8 mouse cellular contexts compared by ENCODE assay signal in the genomic region with DNA sequence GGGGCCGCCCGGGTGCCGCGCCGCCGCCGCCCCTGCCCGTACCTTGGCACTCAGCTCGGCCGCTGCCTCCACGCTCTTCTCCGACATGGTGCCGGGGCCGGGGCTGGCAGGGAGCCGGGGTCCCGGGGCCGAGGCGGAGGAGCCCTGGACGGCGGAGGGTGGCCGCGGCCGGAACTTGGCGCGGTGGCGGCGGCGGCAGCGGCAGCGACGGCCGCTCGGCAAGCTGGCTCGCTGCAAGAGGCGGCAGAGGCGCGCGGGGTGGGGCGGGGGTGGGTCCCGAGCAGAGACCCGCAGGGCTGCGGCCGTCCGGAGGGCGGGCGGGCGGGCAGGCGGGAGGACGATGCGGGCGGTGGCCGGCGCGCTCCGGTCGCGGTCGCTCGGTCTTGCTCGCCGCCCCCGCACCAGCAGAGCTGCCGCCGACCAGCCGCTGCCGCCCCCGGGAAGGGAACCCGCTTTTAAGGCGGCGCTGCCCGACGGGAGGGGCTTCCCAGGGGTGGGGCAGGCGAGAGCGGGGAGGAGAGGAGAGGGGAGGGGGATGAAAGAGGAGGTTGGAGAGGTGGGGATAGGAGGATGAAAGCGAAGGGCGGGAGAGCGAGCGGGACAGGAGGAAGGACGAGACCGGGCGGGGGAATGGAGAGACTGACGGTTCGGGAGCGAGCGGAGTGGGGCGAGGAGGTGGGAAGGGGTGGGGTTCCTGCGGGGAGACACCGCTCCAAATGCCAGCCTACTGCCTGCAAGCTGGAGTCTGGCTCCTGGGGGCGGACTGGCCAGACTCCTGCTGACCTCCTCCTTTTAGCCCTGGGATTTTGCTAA. TPM values are rescaled to one million over a fixed set of nuclear protein-coding genes. Genes with fewer than 3 reads are reported as not detected.
A peak's percentile ranks its signal among the peaks of the same experiment; 100 is the strongest.
DNase-seq lines count a peak whose midpoint lies in the region; ATAC-seq and TF ChIP-seq lines count a peak whose summit lies in the region.

No protein-coding gene starts in this region.

- no peak for TF ChIP-seq CTCF in liver, adult 2 months (IDR thresholded peaks at IDR 0.05; ENCODE audit: low read depth, low read length)

- H3K27ac ChIP-seq in embryonic facial prominence, embryonic 15.5 days (replicated peaks), result peak overlapping the region; percentile 100
- peak overlapping the region; percentile 99 for H3K27ac ChIP-seq in heart, embryonic 10.5 days
- H3K27ac ChIP-seq in kidney, embryonic 15.5 days, result peak overlapping the region; percentile 100
- H3K27ac ChIP-seq in liver, adult 2 months (replicated peaks; ENCODE audit: insufficient read depth, low read depth, low read length), result peak overlapping the region; percentile 92
- H3K27ac ChIP-seq in stomach, embryonic 16.5 days (ENCODE audit: low read length), result peak overlapping the region; percentile 100

- peak; percentile 96 for TF ChIP-seq POLR2A in liver, adult 2 months (IDR thresholded peaks at IDR 0.05; ENCODE audit: extremely low read depth, insufficient read depth, low read length)

- H3K9me3 ChIP-seq in embryonic facial prominence, embryonic 15.5 days (replicated peaks), result no peaks in the 10 kb centered on the region
- no peaks in the 10 kb centered on the region for H3K9me3 ChIP-seq in heart, embryonic 10.5 days
- H3K9me3 ChIP-seq in kidney, embryonic 15.5 days (replicated peaks), result no peaks in the 10 kb centered on the region
- no peaks in the 10 kb centered on the region for H3K9me3 ChIP-seq in stomach, embryonic 16.5 days (replicated peaks; ENCODE audit: control insufficient read depth, low read length)

- peak; percentile 73 for DNase-seq in A20 (ENCODE audit: low read depth, low spot score)
- peak; percentile 97 for DNase-seq in adrenal gland, postnatal 36 days
- DNase-seq in heart, embryonic 10.5 days (ENCODE audit: low spot score), result peak; percentile 96
- peak; percentile 96 for DNase-seq in liver, adult 2 months (ENCODE audit: extremely low read depth, low read depth, low spot score)
- peak; percentile 60 for DNase-seq in naive thymus-derived CD4-positive, alpha-beta T cell, adult 2 months (ENCODE audit: low read depth)

- peaks cover 65% of the 10 kb centered on the region for H3K4me1 ChIP-seq in embryonic facial prominence, embryonic 15.5 days
- peaks cover 71% of the 10 kb centered on the region for H3K4me1 ChIP-seq in heart, embryonic 10.5 days
- peaks cover 72% of the 10 kb centered on the region for H3K4me1 ChIP-seq in kidney, embryonic 15.5 days
- peaks cover 34% of the 10 kb centered on the region for H3K4me1 ChIP-seq in liver, adult 2 months (ENCODE audit: control insufficient read depth, insufficient read depth, low read length)
- H3K4me1 ChIP-seq in stomach, embryonic 16.5 days (ENCODE audit: control insufficient read depth, insufficient read depth, low read length), result peaks cover 52% of the 10 kb centered on the region

- WGBS in embryonic facial prominence, embryonic 15.5 days, result under 1% methylated on average over 65 of the region's 89 CpGs
- WGBS in heart, embryonic 10.5 days, result 4% methylated on average over 75 of the region's 89 CpGs
- WGBS in kidney, embryonic 15.5 days, result under 1% methylated on average over 47 of the region's 89 CpGs
- 1% methylated on average over 63 of the region's 89 CpGs for WGBS in liver, adult 2 months
- WGBS in stomach, embryonic 16.5 days, result under 1% methylated on average over 70 of the region's 89 CpGs

- H3K9ac ChIP-seq in embryonic facial prominence, embryonic 15.5 days, result peak overlapping the region; percentile 100
- peak overlapping the region; percentile 100 for H3K9ac ChIP-seq in kidney, embryonic 15.5 days
- H3K9ac ChIP-seq in liver, adult 2 months (ENCODE audit: low read depth, low read length), result peak overlapping the region; percentile 100
- H3K9ac ChIP-seq in stomach, embryonic 16.5 days (ENCODE audit: low read length), result peak overlapping the region; percentile 100

- peak; percentile 84 for ATAC-seq in embryonic facial prominence, embryonic 15.5 days (ENCODE audit: insufficient number of reproducible peaks, low FRiP score, low TSS enrichment, low read depth)
- peak; percentile 73 for ATAC-seq in kidney, embryonic 15.5 days (replicated peaks; ENCODE audit: low FRiP score)
- ATAC-seq in stomach, embryonic 16.5 days (ENCODE audit: insufficient read depth, low FRiP score), result peak; percentile 76

- peaks cover 2% of the 10 kb centered on the region; the same call in 1 of the 2 replicates for H3K79me2 ChIP-seq in liver, adult 2 months (ENCODE audit: control insufficient read depth, insufficient read depth, low read length)

- H3K4me2 ChIP-seq in embryonic facial prominence, embryonic 15.5 days (replicated peaks), result peak overlapping the region; percentile 89
- peak overlapping the region; percentile 91 for H3K4me2 ChIP-seq in kidney, embryonic 15.5 days
- peak overlapping the region; percentile 75 for H3K4me2 ChIP-seq in stomach, embryonic 16.5 days (ENCODE audit: low read depth, low read length)

- peaks cover 24% of the 10 kb centered on the region for H3K36me3 ChIP-seq in embryonic facial prominence, embryonic 15.5 days
- H3K36me3 ChIP-seq in heart, embryonic 10.5 days, result peaks cover 24% of the 10 kb centered on the region
- H3K36me3 ChIP-seq in kidney, embryonic 15.5 days, result peaks cover 24% of the 10 kb centered on the region
- H3K36me3 ChIP-seq in liver, adult 2 months (ENCODE audit: control insufficient read depth, insufficient read depth, low read length), result peaks cover 8% of the 10 kb centered on the region; the same call in 1 of the 2 replicates
- H3K36me3 ChIP-seq in stomach, embryonic 16.5 days (ENCODE audit: control insufficient read depth, insufficient read depth, low read length), result peaks cover 8% of the 10 kb centered on the region

- H3K27me3 ChIP-seq in embryonic facial prominence, embryonic 15.5 days, result no peaks in the 10 kb centered on the region
- 0 out of 2 replicates have a peak, but pooled peaks cover 8% of the 10 kb centered on the region for H3K27me3 ChIP-seq in heart, embryonic 10.5 days (ENCODE audit: insufficient read depth, poor library complexity, severe bottlenecking)
- no peaks in the 10 kb centered on the region for H3K27me3 ChIP-seq in kidney, embryonic 15.5 days
- no peaks in the 10 kb centered on the region for H3K27me3 ChIP-seq in liver, adult 2 months (ENCODE audit: control insufficient read depth, insufficient read depth, low read length)
- no peaks in the 10 kb centered on the region for H3K27me3 ChIP-seq in stomach, embryonic 16.5 days (ENCODE audit: control insufficient read depth, insufficient read depth, low read length)

- peak overlapping the region; percentile 89 for H3K4me3 ChIP-seq in embryonic facial prominence, embryonic 15.5 days (replicated peaks)
- H3K4me3 ChIP-seq in heart, embryonic 10.5 days, result peak overlapping the region; percentile 97
- peak overlapping the region; percentile 96 for H3K4me3 ChIP-seq in kidney, embryonic 15.5 days (replicated peaks)
- peak overlapping the region; percentile 95 for H3K4me3 ChIP-seq in liver, adult 2 months (ENCODE audit: insufficient read depth, low read depth, low read length)
- H3K4me3 ChIP-seq in stomach, embryonic 16.5 days (replicated peaks; ENCODE audit: low read length), result peak overlapping the region; percentile 89

RNA-seq across cellular contexts. Expression of a gene that starts 2.2 kb away (rescaled TPM):
- 100 to 1,000 TPM; 753 to 830 TPM for total RNA-seq in adrenal gland, postnatal 36 days (2021)
- polyA plus RNA-seq in embryonic facial prominence, embryonic 15.5 days (2015; fragmentation: Nextera tagmentation; extraction: Ambion mirVana), result 355 and 368 TPM in 2 replicates
- polyA plus RNA-seq in heart, embryonic 10.5 days (2016; fragmentation: Nextera tagmentation; extraction: Ambion mirVana), result 123 and 174 TPM in 2 replicates
- 320 TPM in 2 replicates for polyA plus RNA-seq in kidney, embryonic 15.5 days (2015; fragmentation: Nextera tagmentation; extraction: Ambion mirVana)
- 80.7 and 101 TPM in 2 replicates for total RNA-seq in liver, adult 2 months (2014; rRNA removed)
- 2,256 and 3,281 TPM in 2 replicates for polyA plus RNA-seq in liver, adult 2 months (2012; rRNA removed)
- polyA plus RNA-seq in stomach, embryonic 16.5 days (2015; fragmentation: Nextera tagmentation; extraction: Ambion mirVana), result 177 and 180 TPM in 2 replicates

RNA-seq across cellular contexts. Expression of a gene that starts 6.2 kb away (rescaled TPM):
- 1 to 10 TPM; 1.0 to 1.3 TPM for total RNA-seq in adrenal gland, postnatal 36 days (2021)
- polyA plus RNA-seq in embryonic facial prominence, embryonic 15.5 days (2015; fragmentation: Nextera tagmentation; extraction: Ambion mirVana), result 2.8 and 4.0 TPM in 2 replicates
- polyA plus RNA-seq in heart, embryonic 10.5 days (2016; fragmentation: Nextera tagmentation; extraction: Ambion mirVana), result 1.2 and 2.8 TPM in 2 replicates
- 1.7 and 1.8 TPM in 2 replicates for polyA plus RNA-seq in kidney, embryonic 15.5 days (2015; fragmentation: Nextera tagmentation; extraction: Ambion mirVana)
- total RNA-seq in liver, adult 2 months (2014; rRNA removed), result 0.09 and 0.13 TPM in 2 replicates
- polyA plus RNA-seq in liver, adult 2 months (2012; rRNA removed), result 0.39 and 0.67 TPM in 2 replicates
- 1.2 and 1.3 TPM in 2 replicates for polyA plus RNA-seq in stomach, embryonic 16.5 days (2015; fragmentation: Nextera tagmentation; extraction: Ambion mirVana)

RNA-seq across cellular contexts. Expression of a gene that starts 13.5 kb away (rescaled TPM):
- 100 to 1,000 TPM; 284 to 296 TPM for total RNA-seq in adrenal gland, postnatal 36 days (2021)
- polyA plus RNA-seq in embryonic facial prominence, embryonic 15.5 days (2015; fragmentation: Nextera tagmentation; extraction: Ambion mirVana), result 373 and 388 TPM in 2 replicates
- 363 and 402 TPM in 2 replicates for polyA plus RNA-seq in heart, embryonic 10.5 days (2016; fragmentation: Nextera tagmentation; extraction: Ambion mirVana)
- polyA plus RNA-seq in kidney, embryonic 15.5 days (2015; fragmentation: Nextera tagmentation; extraction: Ambion mirVana), result 357 and 385 TPM in 2 replicates
- total RNA-seq in liver, adult 2 months (2014; rRNA removed), result 74.6 and 101 TPM in 2 replicates
- 265 and 285 TPM in 2 replicates for polyA plus RNA-seq in liver, adult 2 months (2012; rRNA removed)
- 283 and 299 TPM in 2 replicates for polyA plus RNA-seq in stomach, embryonic 16.5 days (2015; fragmentation: Nextera tagmentation; extraction: Ambion mirVana)

RNA-seq across cellular contexts. Expression of a gene that starts 29.7 kb away (rescaled TPM):
- total RNA-seq in adrenal gland, postnatal 36 days (2021), result under 1 TPM; 0.30 to 0.50 TPM
- 0.36 and 0.60 TPM in 2 replicates for polyA plus RNA-seq in embryonic facial prominence, embryonic 15.5 days (2015; fragmentation: Nextera tagmentation; extraction: Ambion mirVana)
- polyA plus RNA-seq in heart, embryonic 10.5 days (2016; fragmentation: Nextera tagmentation; extraction: Ambion mirVana), result 0.05 TPM in 1 of 2 replicates, not detected in the other
- polyA plus RNA-seq in kidney, embryonic 15.5 days (2015; fragmentation: Nextera tagmentation; extraction: Ambion mirVana), result 0.06 and 0.26 TPM in 2 replicates
- total RNA-seq in liver, adult 2 months (2014; rRNA removed), result 0.27 and 0.83 TPM in 2 replicates
- 0.19 and 0.46 TPM in 2 replicates for polyA plus RNA-seq in liver, adult 2 months (2012; rRNA removed)
- polyA plus RNA-seq in stomach, embryonic 16.5 days (2015; fragmentation: Nextera tagmentation; extraction: Ambion mirVana), result 0.46 TPM in 2 replicates

RNA-seq across cellular contexts. Expression of a gene that starts 47.6 kb away (rescaled TPM):
- 100 to 1,000 TPM; 121 to 176 TPM for total RNA-seq in adrenal gland, postnatal 36 days (2021)
- polyA plus RNA-seq in embryonic facial prominence, embryonic 15.5 days (2015; fragmentation: Nextera tagmentation; extraction: Ambion mirVana), result 144 and 150 TPM in 2 replicates
- 173 and 178 TPM in 2 replicates for polyA plus RNA-seq in heart, embryonic 10.5 days (2016; fragmentation: Nextera tagmentation; extraction: Ambion mirVana)
- 163 and 164 TPM in 2 replicates for polyA plus RNA-seq in kidney, embryonic 15.5 days (2015; fragmentation: Nextera tagmentation; extraction: Ambion mirVana)
- total RNA-seq in liver, adult 2 months (2014; rRNA removed), result 35.8 and 46.6 TPM in 2 replicates
- polyA plus RNA-seq in liver, adult 2 months (2012; rRNA removed), result 165 and 170 TPM in 2 replicates
- 140 and 156 TPM in 2 replicates for polyA plus RNA-seq in stomach, embryonic 16.5 days (2015; fragmentation: Nextera tagmentation; extraction: Ambion mirVana)

Comparison
In these comparisons a context has a peak if more than half of its experiments do, and no peak if none do; other contexts are left out.
1. Peak in every context shown above with its lines: DNase-seq, ATAC-seq, H3K4me3 ChIP-seq and H3K27ac ChIP-seq.